Mouse (Mus musculus) c-Kit-negative CD71-positive TER-119-positive erythroid progenitor cells, embryonic 14.5 days (primary cell): ENCODE results near the gene Pappa.

Source experiments
- DNase-seq: peaks from one replicate; pipeline ENCODE4 v3.0.0-alpha.2; 2013; ENCODE audit warnings: low read depth, low spot score

Gene Pappa

DNA sequence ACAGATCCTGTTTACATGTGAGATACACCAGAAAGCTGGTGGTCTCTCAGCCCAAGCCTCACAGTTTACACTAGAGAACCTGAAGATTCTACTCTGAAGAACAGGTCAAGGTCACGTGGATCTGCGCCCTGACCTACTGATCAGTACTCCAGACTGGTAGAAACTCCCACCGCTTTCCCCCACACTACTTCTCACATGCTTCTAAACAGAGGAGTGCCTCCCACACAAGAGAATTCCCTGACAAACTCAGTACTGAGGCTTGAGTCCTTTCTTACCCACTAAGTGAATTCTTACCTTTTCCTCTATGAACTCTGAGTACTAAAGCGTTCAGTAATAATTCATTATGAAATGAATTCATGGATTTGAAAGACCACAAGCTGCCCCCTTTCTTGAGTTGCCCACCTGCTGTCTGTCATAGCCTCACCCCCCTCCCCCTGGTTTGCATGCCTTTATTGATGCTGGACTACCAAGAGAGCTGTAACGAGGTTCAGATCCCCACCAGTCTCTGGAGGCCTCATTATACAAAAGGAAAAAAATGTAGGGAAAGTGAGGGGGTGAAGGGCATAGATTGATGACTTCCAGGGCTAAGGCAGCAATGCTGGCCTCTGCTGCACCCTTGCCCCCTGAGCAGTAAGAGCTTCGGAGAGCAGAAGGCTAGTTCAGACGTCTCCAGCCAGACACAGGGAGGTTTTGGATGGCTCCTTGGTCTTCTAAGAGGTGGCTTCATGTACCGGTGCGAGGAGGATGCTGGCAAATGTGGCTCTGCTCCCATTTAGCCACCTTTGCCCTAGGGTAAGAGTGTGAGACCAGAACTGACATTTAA is 204.7 kb downstream of the Pappa start:
- no peak for DNase-seq

DNA sequence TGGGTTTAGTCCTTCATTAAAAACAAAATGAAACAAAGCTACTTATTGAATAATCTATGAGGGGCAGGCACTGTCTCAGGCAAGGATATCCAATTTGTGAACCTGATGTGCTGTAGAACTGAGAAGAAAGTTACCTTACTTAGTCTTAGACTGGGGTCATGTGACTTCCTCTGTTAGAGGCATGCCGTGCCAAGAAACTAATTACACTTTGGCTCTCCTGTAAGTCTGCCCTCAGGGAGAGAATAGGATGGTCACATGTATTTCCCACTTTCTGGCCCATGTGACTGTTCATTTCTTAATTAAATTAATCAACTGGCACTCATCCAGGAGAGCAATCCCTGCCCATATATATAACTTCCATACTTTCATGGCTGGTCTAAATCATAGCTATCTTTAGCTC is 209.7 kb downstream of the Pappa start:
- DNase-seq = no peak

DNA sequence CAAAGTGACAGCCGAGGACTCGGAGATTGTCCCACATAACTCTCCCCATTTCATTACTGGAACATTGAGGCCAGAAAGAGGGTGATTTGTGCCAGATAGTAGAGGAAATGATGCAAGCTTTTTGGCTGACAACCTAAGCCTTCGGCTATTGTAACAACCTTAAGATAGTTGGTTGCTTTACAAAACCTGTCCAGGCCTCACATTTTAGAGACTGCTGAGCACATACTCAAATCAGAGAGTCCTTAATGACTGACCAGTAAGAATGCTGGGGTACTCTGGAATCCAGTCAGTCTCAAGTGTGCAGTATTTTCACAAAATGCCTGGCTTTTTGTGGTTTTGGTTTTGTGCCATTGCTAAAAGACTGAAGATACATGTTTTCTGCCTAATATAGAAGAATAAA is 217.8 kb downstream of the Pappa start:
- no peak for DNase-seq

DNA sequence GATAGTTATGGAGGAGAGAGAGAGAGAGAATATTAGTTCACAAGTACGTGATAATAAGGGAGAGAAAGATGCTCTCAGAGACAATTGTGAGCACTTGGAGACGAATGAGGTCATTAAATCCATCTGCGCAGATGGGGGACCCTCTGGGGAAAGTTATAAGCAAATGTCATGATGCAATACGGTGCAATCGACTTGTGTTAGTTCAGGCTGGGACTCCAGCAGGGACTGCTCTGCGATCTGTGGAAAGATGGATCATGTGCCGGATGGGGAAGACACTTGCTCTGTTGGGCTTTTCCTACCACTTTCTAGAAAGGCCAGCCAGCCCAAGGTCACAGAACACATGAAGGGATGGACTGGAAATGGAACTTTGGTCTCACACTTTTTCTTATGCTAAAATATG is 226.5 kb downstream of the Pappa start:
- no peak for DNase-seq

DNA sequence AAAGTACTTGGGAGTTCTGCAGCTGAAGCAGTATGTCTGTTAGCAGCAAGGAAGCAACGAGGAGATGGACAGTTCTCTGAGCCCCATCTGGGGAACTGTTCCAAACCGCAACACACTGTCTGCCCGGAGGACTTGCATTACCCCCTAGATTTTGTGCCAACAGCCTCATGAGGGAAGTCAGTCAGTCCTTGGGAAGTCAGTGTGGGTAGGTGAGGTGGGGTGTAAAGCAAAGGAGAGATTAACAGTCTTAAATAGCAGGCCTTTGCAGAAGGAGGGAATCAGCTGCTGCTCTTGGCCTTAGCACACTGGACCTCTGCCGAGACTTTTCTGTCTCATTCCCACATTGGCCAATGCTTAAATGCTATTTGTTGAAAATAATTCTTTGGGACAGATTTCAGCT is 230.6 kb downstream of the Pappa start:
- no peak for DNase-seq

DNA sequence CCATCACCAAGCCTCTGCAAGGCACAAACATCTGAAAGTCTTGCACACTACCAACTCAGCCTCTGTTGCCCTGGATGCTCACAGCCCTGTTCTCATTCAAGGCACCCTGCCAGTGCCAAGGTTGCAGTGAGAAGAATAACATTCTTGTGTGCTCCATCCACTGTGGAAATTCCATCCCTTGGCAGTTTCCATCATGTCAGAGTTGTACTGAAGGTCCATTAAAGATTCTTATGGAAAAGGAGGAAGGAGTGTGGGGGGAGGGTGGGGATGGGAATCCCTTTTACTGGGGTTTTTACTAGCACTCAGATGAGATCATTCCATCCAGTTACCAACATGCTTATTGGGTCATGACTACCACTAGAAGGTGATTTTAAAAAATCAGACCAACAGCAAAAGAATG is 243.2 kb downstream of the Pappa start:
- DNase-seq = no peak

DNA sequence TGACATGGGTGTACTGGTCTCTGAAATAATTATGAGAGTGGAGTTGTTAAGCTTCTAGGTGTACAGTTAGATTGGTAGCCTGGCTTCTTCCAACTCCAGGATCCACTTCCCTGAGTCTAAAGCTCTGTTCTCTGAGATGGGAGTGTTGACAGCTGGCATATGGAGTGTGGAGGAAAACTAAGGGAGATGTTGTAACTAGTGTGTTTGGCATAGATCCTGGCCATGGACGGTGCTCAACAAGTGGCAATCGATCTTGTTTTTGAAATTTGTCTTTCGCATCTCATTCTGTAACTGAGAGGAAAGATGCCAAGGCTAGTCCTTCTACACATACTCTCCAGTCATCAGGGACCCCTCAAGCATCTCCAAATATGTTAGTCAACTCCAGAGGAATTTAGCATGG is 248.8 kb downstream of the Pappa start:
- no peak for DNase-seq

DNA sequence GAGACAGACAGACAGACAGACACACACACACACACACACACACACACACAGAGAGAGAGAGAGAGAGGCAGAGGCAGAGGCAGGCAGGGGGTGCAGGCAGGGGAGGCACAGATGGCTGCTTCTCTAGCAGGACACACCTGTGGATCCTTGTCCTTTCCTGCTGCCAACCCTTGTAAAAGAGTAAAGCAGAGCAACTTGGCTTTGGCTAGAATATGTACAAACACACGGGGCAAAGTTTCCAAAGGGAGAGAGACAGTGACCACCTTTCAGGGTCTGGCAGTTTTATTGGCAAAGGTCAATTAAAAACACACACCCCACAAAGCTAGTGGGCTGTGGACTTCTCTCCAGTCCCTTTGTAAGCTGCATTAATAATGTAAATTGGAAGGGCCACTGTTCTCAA is 249.9 kb downstream of the Pappa start:
- no peak for DNase-seq

DNA sequence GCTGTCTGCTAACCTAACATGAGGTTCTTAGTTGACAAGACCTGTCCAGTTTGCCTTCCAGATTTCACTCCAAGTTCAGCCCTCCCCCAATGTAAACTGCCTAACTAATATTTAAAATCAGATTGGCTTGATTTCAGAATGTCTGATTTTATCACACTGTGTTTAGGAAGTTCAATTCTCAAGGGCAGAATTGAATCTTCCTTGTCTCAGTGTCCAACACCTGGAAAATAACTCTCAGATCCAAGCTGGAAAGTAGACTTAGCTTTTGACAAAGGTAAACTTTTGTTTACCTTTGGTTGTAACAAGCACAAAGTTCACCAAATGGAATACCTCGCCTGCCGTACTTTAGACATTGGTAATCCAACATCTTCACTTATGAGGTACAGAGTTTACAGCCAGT is 252.6 kb downstream of the Pappa start:
- DNase-seq = no peak

DNA sequence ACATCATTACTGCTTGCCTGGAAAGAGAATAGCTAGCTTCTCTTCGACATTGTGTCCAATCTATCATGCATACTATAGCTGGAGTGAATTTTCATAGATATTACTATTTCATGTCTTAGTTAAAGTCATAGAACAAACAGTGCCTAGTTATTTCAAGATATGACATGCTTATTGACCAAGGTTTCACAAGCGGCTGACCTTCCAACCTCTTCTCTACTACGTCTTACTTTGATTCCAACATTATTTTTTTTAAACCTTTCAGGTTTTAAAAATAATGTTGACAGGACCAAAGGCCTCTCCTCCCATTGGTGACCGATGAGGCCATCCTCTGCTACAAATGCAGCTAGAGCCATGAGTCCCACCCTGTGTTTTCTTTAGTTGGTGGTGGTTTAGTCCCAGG is 255.5 kb downstream of the Pappa start:
- no peak for DNase-seq

DNA sequence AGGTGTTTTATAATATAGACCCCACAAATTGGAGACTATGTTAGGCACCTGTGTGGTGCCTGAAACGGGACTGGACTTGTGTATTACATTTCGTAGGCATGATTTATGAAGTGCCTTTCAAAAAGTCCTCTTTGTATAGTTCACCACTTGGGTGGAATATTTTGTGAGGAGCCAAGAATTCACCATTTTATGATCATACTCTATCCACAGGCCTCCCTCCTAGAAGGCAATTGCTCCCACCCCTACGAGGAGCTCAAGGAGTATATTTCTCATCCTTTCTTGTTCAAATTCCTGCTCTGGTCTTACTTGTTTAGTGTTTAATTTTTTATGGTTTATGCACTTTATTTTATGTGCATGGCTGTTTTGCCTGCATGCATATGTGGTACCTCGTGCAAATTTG is 259.1 kb downstream of the Pappa start:
- DNase-seq = no peak

DNA sequence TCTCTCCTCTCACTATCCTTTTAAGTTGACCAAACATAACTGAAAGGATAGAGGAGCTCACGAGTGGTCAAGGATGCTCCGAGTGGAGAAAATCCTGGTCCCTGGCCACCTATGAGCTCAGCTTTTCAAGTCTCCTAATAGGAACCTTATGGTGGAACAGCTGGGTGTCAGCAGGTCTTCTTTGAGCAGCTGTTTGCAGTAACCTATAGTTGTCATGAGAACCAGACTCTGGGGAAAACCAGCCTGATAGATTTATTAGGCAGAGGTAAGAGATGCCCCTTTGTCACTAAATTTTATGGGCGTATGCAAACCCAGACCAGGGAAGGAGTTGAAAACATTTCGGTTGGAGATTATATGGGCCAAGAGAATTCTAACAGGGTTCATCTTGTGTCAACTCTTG is 267.0 kb downstream of the Pappa start:
- DNase-seq = no peak

DNA sequence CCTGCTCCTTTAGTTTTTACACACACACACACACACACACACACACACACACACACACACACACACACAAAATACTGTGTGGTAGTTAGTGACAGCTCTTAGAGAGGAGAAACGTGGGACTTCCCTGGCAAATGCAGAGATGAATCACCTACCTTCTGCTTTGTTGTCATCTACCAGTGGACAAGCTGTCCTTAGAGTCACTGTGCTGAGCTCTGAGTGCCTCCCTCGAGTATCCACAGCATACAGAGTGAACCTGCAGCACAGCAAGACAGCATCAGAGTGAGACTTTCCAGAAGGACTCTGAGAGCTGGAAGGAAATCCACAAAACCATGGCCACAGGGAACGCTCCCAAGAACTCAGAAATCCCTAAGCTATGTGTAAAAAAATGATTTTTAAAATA is 272.8 kb downstream of the Pappa start:
- no peak for DNase-seq

DNA sequence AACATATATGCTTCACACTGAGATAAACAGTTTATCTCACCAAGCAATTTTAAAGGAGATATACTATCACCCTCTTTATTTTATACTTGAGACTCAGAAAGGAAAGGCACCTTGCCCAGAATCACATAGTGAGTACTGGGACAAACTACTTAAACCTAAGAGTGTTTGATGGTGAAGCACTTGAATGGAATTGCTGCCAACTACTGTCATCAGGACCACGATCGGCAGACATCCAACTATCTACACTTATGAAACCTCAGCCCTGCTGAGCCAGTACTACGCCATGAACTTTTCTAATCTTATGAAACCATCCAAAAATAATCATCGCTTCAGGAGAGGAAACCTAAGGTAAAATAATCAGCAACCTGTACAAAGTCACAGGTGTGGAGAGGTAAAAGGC is 275.5 kb downstream of the Pappa start:
- DNase-seq = no peak

DNA sequence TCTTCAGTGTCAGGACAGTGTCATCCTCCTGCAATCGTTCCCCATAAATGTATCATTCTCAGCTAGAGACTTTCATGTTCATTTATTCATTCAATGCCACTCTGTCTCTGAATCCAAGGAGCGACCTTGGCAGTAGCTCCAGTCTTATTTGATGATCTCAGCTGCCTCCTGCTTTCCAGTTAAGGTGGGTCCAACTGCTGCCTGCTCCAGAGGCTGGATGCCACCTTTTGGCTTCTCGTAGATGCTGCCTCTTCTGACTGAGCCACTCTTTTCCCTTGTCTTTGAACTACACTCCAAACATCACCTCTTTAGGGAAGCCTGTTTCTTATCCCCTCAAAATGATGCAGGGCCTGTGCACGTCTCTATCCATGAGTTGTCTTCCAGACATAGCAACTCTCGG is 278.3 kb downstream of the Pappa start:
- no peak for DNase-seq

DNA sequence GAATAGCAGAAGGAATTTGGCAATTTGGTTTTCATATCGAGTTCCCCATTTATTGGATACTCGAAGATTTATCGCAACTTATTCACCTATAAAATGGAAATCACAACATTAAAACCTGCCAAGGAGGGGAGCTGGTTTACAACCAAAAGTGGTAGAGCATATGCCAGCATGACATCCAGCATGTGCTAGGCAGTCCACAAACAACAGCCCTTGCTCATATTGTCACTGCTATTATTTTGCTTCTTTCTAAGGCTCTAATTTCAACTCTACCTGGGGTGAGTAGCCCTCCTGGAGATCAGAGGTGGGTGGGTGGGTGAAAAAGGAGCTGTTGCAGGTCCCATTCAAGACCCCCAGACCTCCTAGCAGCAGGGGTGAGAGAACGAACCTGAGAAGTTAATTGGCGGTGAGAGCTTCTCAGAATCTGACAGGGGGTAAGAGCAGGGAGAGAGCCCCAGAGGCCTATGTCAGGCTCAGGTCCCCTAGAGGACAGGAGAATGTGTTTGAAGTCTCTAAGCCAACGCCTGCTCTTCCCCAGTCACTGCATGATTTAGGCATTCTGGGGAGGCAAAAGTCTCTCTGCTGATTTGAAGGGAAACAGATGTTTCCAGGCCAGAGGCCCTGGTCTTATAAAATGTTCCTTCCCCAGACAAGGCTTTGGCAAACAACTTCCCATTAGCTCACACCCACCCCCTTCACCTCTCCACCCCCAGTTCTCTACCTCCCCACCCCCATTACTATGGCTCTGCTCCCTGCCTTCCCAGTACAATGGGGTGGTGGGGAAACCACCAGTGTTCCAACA is 279.1 kb downstream of the Pappa start:
- DNase-seq = no peak
